Mouse (Mus musculus) thymus, adult 2 months (tissue): ENCODE measurements around the gene Ptcd3. TPM values are rescaled to one million over a fixed set of nuclear protein-coding genes. Genes with fewer than 3 reads are reported as not detected.
"Not testable (repeated sequence)": the region's sequence is repeated elsewhere in the genome, so short reads cannot be mapped to it uniquely, and the experiment has no call there.

Experiments
- DNase-seq: peaks from one replicate; pipeline ENCODE4 v3.0.0; 2021
- H3K27ac ChIP-seq: fragments of 200-500 bp; 2 replicates; pipeline ENCODE4 v1.5.1; 2012; ENCODE audit warnings: low read length, control low read depth; ENCODE audit not compliant: control insufficient read depth, insufficient read depth
- H3K27me3 ChIP-seq: fragments of 200-500 bp; 2 replicates; pipeline ENCODE4 v1.6.1; 2012; ENCODE audit warnings: mild to moderate bottlenecking, low read length, moderate library complexity, mixed read lengths; ENCODE audit not compliant: control insufficient read depth, insufficient read depth
- H3K36me3 ChIP-seq: fragments of 200-500 bp; 2 replicates; pipeline ENCODE4 v1.6.1; 2012; ENCODE audit warnings: mild to moderate bottlenecking, low read length, moderate library complexity; ENCODE audit not compliant: control insufficient read depth, insufficient read depth
- H3K4me1 ChIP-seq: fragments of 200-500 bp; replicated peaks from 2 replicates; pipeline ENCODE4 v1.6.1; 2012; ENCODE audit warnings: low read length; ENCODE audit not compliant: control insufficient read depth, insufficient read depth
- H3K4me3 ChIP-seq: fragments of 200-500 bp; 2 replicates; pipeline ENCODE4 v1.5.1; 2012; ENCODE audit warnings: mild to moderate bottlenecking, low read length, control low read depth, moderate library complexity; ENCODE audit not compliant: control insufficient read depth, insufficient read depth
- CTCF ChIP-seq: fragments of 200-500 bp; IDR thresholded peaks from 2 replicates; pipeline ENCODE4 v1.5.1; 2012; ENCODE audit warnings: mild to moderate bottlenecking, control low read depth, low read length, moderate library complexity, borderline replicate concordance; ENCODE audit not compliant: control insufficient read depth, poor library complexity, insufficient read depth; ENCODE audit errors: extremely low read depth
- POLR2A ChIP-seq: fragments of 200-500 bp; IDR thresholded peaks from 2 replicates; pipeline ENCODE4 v1.6.1; 2012; ENCODE audit warnings: mild to moderate bottlenecking, low read length, control low read depth, moderate library complexity; ENCODE audit not compliant: control insufficient read depth, poor library complexity, insufficient read depth; ENCODE audit errors: extremely low read depth
- WGBS: fragments of 180-500 bp; shearing (Covaris S2); methylation state at CpG from one replicate; pipeline ENCODE4 v1.1.7; 2018; 5-methylcytosine and 5-hydroxymethylcytosine counted together
- polyA plus RNA-seq: library from polyadenylated mRNA; depleted of rRNA; stranded (reverse); fragments of >200 nt; gene quantifications from 2 replicates; pipeline ENCODE4 v1.2.3, GENCODE M21; 2012

The Ptcd3 gene
- polyA plus RNA-seq, 1 experiment, result 23.0 TPM

DNA sequence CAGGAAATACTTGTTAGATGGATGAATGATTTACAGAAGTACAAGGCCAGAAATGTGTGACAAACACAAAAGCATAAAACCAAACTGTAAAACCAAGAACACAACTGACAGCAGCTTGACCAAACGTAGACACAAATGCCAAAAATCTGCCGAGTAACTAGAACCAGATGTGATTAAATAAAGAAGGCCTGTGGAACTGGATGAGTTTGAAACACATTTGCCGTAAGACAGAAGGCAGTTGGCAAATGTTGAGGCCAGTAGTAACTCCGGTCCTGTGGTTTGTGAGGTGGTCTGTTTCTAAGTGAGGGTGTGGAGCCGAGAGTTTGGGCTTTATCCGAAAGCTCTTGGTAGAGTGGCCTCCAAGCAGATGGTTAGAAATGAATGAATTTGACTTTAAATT is 32.4 kb upstream of the Ptcd3 start:
- H3K4me1 ChIP-seq, result no peaks in the 10 kb centered on the region

DNA sequence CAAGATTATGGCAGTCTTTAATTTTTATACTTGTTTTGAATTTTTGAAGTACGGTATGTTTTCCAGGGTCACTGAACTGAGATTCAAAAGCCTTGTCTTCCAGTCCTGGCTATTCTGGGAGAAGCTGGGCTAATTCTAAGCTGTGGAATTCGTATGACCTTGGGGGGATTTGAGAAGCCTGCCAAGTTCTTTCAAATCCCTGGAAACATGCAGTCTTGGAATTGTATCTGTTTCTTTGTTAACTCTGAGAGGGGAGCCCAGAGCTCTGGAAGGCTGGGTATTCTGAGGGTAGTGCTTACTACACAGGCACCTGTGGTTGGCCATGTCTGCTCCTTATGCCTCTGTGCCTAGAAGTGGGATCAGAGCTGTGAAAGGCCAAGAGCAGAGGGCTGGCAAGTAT is 27.2 kb upstream of the Ptcd3 start:
- Histone ChIP-seq H3K27ac (no peak overlapping the region), H3K4me1 (no peaks in the 10 kb centered on the region), H3K27me3 (no peaks in the 10 kb centered on the region), H3K36me3 (peaks cover 22% of the 10 kb centered on the region), H3K4me3 (no peak overlapping the region)
- TF ChIP-seq POLR2A (no peak), CTCF (no peak)
- 93% methylated on average over 2 of the region's 2 CpGs for WGBS
- DNase-seq, result no peak

More for the DNA sequence above, 32.4 kb upstream of the Ptcd3 start:
- DNase-seq, result no peak
- 93% methylated on average over 6 of the region's 6 CpGs for WGBS
- TF ChIP-seq CTCF, result no peak
- TF ChIP-seq POLR2A, result no peak
- Histone ChIP-seq H3K27ac (no peak overlapping the region), H3K27me3 (no peaks in the 10 kb centered on the region), H3K4me3 (no peak overlapping the region), H3K36me3 (peaks cover 14% of the 10 kb centered on the region)

DNA sequence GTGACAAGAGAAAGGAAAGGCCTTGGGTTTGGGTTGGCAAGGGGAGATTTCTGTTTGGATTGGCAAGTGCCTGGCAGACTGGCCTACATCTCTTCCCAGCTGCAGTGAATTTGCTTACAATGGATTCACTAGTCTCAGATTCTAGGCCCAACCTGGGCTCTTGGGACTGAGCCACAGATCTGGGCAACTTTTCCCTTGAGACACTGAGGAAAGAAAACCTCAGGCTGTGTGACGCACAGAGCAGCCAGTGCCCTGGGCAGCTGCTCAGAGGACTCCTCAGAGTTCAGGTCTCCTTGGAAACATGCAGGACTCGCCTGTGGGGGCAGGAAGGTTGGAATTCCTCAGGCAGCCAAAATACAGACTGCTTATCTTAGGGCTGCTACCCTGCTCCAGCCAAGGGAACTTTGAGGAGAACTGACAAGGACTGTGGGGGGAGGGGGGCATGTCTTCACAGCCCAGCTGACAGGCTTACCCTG is 25.6 kb upstream of the Ptcd3 start:
- H3K4me3 ChIP-seq, result no peak overlapping the region
- no peak overlapping the region for H3K27ac ChIP-seq
- H3K4me1 ChIP-seq, result no peaks in the 10 kb centered on the region
- WGBS, result 89% methylated on average over 2 of the region's 2 CpGs
- peaks cover 22% of the 10 kb centered on the region for H3K36me3 ChIP-seq
- H3K27me3 ChIP-seq, result no peaks in the 10 kb centered on the region
- TF ChIP-seq POLR2A (no peak), CTCF (no peak)
- DNase-seq, result no peak

DNA sequence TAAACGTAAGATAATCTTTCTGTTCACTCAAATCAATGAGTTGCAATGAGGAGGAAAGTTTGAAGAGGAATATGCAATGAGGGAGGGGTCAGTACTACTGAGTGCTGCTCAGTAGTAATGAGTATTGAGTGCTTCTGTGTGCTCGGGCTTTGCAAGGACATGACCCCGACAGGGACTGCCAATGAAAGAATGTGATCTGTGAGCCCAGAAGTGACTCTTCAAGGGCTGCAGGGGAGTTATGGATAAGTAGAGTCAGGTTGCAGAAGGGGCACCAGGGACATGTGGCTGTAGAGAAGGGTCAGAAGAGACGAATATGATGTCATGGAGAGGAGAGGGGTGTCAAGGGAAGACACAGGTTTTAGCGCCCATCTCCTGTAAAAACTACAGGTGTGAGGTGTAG is 23.8 kb upstream of the Ptcd3 start:
- no peak for DNase-seq
- peaks cover 14% of the 10 kb centered on the region for H3K36me3 ChIP-seq
- no peak overlapping the region for H3K27ac ChIP-seq
- no peak overlapping the region for H3K4me3 ChIP-seq
- no peak for TF ChIP-seq CTCF
- 96% methylated on average over 5 of the region's 5 CpGs for WGBS
- H3K4me1 ChIP-seq, result no peaks in the 10 kb centered on the region
- H3K27me3 ChIP-seq, result no peaks in the 10 kb centered on the region

DNA sequence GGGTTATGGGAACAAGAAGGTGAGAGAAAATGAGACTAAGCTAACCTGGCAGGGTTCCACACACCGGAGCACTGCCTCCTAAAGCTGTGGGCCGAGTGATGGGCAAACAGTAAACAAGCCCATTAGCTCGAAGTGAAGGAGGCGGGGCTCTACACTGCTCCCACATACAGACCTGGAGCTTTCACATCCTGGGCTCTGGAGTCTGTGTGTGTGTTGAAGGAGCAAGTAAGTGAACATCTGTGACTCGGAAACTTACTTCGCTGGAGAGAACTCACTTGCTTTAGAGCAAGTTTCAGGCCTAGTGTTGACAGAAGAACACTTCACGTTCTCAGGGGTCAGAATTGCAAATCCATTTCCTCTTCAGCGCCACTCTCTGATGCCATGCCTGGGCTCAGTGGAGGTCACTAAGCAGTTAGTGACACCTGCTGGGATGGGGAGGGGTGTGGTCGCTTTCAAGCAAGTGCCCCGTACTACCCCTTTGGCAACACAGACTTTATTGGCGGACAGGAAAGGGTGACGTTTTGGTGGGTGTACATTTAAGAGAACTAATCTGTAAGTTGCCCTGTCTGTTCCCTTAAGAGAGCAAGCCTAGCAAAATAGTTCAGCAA is 22.4 kb upstream of the Ptcd3 start:
- Histone ChIP-seq H3K27me3 (no peaks in the 10 kb centered on the region), H3K36me3 (peaks cover 9% of the 10 kb centered on the region), H3K27ac (no peak overlapping the region), H3K4me3 (no peak overlapping the region), H3K4me1 (no peaks in the 10 kb centered on the region)
- DNase-seq, result no peak
- TF ChIP-seq CTCF (no peak), POLR2A (no peak)
- 92% methylated on average over 12 of the region's 12 CpGs for WGBS

DNA sequence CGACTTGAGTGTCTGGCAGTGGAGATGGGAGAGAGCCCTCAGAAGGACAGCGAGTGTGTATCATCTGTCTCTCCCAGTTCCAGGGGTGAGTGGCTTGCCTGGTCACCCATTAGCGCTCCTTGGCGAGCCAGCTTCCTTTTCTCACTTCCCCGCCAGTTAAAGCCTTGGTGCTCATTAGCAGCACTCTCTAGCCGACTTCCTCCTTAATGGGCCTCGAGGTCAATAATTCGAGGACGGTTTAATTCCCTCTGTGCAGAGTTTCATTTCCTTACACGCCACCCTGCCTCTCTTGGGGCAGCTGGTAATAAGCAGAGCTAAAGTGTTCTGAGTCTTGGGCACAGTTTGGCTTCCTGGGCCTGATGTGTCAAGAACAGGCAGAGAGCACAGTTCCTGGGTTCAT is 21.5 kb upstream of the Ptcd3 start:
- H3K4me3 ChIP-seq, result no peak overlapping the region
- 84% methylated on average over 10 of the region's 10 CpGs for WGBS
- H3K27me3 ChIP-seq, result no peaks in the 10 kb centered on the region
- no peak for DNase-seq
- no peaks in the 10 kb centered on the region for H3K4me1 ChIP-seq
- peaks cover 9% of the 10 kb centered on the region for H3K36me3 ChIP-seq
- H3K27ac ChIP-seq, result no peak overlapping the region
- no peak for TF ChIP-seq POLR2A
- TF ChIP-seq CTCF, result no peak

DNA sequence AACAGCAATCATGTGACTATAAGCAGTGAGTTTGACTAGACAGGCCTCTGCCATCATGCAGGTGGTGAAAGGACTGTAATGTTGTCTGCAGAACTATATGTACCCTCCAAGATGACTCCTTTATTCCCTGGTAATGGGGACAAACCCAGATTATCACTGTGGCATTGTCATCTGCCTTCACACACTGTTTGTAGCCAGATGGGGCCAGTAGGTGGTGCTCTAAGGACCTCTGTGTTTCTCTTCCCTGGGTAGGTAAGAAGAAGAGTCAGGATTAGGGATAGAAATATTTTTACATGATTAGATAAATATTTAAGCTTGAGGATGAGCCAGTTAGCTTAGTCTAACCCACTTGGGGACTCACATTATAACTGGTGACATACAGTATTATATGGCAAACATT is 19.4 kb upstream of the Ptcd3 start:
- H3K36me3 ChIP-seq, result peaks cover 13% of the 10 kb centered on the region
- TF ChIP-seq CTCF (no peak), POLR2A (no peak)
- H3K27me3 ChIP-seq, result no peaks in the 10 kb centered on the region

DNA sequence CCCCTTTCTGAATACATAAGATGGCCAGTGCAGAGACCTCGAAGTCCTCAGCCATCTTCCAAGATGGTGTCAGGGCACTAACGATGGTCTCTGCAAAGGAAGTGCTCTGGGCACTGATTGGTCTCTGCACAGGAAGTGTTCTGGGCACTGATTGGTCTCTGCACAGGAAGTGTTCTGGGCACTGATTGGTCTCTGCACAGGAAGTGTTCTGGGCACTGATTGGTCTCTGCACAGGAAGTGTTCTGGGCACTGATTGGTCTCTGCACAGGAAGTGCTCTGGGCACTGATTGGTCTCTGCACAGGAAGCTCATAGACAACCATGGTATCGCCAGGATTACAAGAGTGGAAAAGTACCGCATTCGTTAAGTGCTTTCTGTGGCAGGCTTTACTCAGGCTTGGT is 16.7 kb upstream of the Ptcd3 start:
- DNase-seq, H3K27me3 ChIP-seq, H3K4me3 ChIP-seq, H3K27ac ChIP-seq, H3K4me1 ChIP-seq: not testable (repeated sequence)
- H3K36me3 ChIP-seq, result peaks cover 13% of the 10 kb centered on the region
- 69% methylated on average over 5 of the region's 5 CpGs for WGBS

More for the DNA sequence above, 19.4 kb upstream of the Ptcd3 start:
- Histone ChIP-seq H3K4me3 (no peak overlapping the region), H3K4me1 (no peaks in the 10 kb centered on the region), H3K27ac (no peak overlapping the region)
- DNase-seq, result peak; percentile 25
